Mouse (Mus musculus) layer of hippocampus, adult 8-10 months (tissue): ENCODE data around the gene Frat2. TPM values are rescaled to one million over a fixed set of nuclear protein-coding genes. Genes with fewer than 3 reads are reported as not detected.
A peak's percentile ranks its signal among the peaks of the same experiment; 100 is the strongest.

Experiments
- DNase-seq, 2 experiments: peaks; one replicate each; pipeline ENCODE4 v3.0.0; 2022; ENCODE audit warnings: low spot score in 2 of 2
- total RNA-seq, 4 experiments: library from RNA; stranded (reverse); gene quantifications; 2 replicates each; pipeline ENCODE4 v1.2.4; 2022

Frat2 gene
- total RNA-seq, 4 experiments from 2014 or later: 10.0 to 10.9 (median 10.4) TPM

DNA sequence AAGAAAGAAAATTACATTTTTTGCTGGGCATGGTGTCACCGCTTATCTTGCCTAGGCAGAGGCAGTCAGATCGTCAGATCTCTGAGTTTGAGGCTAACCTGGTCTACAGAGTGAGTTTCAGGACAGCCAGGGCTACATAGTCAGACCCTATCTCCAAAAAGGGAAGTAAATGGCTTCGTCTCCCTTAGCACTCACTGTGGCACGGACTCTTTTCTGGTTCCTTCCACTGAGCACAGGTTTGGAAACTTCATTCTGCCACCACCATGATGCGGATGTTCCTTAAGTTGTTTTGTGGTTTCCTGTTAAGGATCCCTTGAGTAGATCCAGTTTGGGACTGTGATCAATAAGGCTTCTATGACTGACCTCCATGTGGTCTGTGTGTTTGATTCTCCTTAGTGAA is 23.0 kb downstream of the Frat2 start:
- DNase-seq: no peak

DNA sequence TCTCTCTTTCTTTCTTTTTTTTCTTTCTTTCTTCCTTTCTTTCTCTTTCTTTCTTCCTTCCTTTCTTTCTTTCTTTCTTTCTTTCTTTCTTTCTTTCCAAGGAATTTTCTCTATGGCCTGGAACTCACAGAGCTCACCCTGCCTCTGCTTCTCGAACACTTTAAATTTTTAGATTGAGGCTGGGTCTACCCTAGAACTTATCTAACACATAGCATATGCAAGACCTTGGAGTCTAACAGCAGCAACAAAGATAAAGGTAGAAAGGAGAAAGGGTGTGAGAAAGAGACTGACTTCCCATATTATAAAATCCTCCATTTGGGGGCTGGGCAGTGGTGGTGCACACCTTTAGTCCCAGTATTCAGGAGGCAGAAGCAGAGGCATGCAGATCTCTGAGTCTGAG is 25.3 kb downstream of the Frat2 start:
- DNase-seq: no peak

DNA sequence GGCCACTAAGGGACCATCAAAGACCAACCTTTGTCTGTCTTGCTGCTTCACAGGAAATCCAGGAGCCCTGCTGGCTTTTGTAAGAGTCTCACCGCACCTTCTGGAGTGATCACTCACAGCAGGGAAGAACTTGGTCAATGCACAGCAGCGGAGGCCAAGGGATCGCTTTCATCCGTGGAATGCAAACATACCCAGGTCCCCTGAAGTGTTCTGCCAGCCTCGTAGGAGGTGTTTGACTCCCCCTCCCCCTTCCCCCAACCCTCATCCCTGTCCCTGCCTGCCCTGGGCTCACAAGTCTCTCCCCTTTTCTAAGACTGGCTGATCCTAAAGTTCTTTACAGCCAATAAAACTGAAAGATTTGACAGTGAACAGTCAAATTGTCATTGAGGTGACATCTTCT is 26.5 kb downstream of the Frat2 start:
- DNase-seq: no peak

DNA sequence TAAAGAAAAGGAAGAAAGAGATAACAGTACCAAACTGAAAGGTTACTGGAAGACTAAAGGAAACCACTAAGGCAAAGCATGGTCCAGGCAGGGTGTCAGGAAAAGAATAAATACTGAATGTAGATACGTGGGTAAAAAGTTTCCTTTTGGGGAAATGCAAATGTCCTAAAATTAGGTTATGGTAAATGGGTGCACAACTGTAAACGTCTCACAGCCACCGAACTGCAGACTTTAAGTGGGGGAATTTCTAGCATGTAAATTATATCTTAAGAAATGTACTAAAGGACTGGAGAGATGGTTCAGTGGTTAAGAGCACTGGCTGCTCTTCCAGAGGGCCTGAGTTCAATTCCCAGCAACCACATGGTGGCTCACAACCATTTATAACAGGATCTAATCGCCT is 29.2 kb downstream of the Frat2 start:
- DNase-seq: no peak

DNA sequence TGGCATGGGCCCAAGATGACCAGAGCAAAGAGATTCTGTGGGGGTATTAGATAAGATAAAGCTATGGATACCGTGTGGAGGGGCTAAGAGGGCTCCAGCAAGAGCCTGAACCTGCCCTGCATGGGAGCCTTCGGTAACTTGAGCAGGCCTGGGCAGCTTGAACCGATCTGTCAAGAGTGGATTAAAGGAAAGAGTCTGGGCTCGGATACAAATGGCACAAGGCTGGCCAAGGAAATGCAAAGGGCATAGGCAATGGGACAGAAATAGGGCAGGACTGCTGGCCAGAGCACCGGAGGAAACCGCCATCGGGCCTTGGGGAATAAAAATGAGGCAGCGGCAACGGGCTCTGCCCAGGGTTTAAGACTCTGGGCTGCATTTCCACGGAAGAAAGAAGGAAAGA is 30.6 kb downstream of the Frat2 start:
- no peak for DNase-seq

DNA sequence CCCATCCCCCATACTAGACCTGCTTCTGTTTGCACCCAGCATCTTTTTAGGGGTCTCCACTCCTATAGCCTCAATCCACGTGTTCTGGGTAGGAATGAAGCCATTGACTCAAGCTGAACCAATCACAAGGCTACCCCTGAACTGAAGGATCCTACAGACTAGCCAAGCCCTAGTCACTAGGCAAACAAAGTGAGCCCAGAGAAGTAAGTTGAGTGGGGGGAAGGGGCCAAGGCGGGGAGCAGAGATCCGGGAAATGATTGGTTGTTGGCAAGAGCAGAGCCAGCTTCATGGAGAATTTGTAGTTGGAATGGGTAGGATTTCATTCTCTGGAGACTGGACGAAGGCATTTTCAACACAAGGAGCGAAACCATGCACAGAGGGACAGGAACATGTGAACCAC is 31.0 kb downstream of the Frat2 start:
- no peak for DNase-seq

DNA sequence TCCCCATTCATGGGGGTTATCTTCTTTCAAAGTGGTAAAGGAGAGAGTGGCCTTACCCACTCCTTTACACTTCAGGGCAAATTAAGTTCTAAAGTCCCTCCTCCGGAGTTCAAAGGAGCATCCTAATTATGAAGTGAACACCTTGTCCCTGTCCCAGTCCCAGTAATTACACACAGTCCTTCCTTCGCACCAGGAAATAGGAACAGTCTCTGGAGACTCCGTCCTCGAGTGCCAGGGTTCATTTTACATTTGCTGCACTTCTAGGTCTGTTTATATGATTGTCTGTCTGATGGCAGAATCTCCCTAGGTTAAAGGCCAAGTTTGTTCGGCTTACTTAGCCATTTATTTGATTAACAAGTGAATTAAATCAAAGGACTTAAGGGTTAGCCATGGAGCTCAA is 31.5 kb downstream of the Frat2 start:
- DNase-seq: no peak

DNA sequence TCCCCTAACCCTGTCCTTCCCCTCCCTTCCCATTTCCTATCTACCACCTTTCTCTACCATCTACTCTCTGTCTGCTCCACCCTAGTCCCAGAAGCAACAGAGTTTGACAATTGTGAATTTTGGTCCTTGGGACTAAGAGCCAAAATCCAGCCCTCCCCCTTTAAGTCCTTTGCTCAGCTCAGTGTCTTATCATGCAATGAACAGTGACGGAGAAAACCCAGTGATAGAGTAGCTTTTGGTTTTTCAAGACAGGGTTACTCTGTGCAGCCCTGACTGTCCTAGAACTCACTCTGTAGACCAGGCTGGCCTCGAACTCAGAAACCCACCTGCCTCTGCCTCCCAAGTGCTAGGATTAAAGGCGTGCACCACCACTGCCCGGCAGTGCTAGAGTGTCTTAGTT is 34.6 kb downstream of the Frat2 start:
- DNase-seq: no peak

DNA sequence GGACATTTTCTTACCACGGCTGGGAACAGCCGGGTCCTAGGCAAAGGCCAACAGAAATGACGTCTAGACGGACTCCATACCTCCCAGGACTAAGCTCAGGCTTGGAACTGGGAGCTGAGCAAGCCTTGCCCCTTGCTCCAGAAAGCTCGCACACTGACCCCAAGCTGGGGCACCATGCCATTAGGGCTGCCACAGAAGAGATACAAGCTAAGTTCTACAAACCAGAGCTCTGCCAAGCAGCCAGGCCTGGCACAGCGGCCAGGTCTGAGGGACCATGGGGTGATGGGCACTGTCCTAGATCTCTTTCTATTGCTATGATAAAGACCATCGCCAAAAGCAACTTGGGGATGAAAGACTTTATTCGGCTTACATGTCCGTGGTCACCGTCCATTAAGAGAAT is 35.4 kb downstream of the Frat2 start:
- DNase-seq: no peak

DNA sequence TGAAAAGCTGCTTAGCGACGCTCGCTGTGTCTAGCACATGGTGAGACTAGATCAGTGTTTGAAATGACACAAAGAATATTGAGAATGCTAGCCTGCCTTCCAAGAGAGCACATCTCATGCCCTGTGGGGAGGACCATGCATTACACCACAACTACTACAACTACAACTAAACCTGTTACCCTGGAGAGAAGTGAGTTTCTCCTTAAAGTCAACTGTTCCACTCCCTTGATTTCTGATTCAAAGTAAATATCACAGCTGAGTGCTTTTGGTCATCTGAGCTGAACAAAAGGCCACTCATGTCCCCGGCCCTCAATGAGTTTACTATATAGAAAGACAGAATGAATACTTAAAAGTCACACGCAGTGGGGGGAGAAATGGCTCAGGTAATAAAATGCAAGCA is 37.9 kb downstream of the Frat2 start:
- DNase-seq: no peak

DNA sequence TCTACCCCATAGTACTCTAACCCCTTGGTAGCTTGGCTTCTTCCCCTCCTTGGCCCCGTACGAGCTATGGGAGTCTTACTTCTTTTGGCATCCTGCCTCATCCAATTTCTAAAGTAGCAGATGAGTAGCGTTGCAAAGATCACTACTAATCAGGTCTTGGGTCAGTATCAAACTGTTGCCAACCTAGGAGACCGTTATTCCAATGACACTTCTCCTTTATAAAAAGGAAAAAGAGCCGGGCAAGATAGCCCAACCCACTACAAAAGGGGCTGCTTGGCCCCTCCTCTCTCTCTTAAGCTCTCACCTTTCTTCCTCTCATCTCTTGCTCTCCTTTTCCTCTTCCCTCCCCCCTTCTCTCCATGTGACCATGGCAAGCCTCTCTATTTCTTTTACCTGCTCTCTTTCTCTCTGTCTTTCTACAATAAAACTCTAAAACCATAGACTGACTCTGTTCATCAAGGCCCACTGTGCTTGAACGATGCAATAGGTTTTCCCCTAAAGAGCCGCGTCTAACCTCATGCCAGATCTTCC is 39.8 kb downstream of the Frat2 start:
- DNase-seq: no peak

DNA sequence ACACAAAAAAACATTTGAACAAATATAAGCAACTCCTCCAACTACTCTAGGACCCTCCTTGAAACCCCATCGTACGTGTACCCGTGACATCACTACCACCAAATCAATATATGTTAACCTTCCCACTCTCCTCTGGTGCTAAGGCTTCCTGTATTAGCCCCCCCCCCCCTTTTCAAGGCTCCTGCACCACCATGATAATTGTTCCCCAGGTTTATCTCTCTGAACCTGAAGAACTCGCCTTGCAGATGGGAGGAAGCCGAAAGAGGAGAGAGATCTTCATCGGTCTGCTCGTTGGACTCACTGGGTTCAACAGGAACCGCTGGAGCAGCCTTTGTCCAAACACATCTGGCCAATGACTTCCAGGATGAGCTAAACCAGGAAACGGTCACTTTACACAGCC is 40.4 kb downstream of the Frat2 start:
- no peak for DNase-seq

DNA sequence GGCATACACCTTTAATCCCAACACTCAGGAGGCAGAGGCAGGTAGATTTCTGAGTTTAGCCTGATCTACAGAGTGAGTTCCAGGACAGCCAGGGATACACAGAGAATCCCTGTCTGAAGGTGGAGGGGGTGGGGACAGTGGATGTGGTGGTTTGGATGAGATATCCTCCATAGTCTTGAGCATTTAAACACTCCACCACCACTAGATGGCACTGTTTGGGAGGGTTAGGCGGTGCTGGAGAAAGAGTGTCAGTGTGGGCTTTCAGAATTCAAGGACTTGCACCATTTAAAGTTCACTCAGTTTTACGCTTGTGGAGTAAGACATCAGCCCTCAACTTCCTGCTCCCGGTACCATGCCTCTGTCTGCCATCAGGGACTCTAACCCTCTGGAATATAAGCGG is 42.1 kb downstream of the Frat2 start:
- no peak for DNase-seq

DNA sequence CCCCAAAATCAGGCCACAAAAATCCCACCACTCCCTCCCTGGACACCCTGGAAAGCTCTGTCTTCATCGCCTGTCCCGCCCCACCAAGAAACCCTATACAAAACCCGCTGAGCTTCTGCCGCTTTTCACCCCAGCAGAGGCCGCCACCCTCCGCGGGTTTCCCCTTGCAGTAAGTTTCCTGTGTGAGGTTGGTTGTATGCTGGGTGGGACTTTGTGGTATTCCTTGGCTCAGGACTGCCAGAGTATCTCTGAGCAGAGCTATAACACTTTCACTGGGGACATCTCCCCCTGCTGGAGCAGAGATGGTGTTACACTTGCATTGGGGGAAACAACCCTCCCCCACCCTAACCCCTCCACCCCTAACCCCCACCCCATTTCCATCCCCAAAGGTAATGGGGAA is 44.6 kb downstream of the Frat2 start:
- no peak for DNase-seq

DNA sequence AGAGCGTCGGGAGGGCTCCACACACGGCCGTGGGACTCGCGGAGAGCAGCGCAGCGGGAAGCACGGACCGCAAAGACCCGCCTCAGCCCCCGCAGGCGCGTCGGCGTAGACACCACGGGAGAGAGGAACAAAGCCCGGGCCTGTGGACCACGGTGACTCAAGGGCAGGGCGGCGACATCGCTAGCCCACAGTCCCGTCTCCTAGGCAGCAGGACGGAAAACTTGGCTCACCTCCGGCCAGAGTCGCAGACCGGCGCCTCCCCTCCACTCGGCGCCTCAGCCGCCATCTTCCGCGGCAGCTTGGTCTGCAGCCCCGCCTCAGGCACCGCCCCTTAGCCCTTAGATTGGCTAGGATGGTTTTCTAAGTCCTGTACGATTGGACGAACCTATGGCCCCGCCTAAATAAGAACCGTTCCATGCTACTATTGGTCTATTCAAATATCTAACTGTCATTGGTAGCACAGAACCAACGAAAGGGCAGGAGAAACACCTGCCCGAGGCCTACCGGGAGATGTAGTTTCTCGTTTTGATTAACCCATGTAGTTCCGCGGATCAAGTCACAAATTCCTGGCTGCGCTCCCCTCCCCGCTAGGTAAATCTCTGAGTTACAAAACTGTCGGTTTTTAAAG is 46.1 kb downstream of the Frat2 start, which contains the start of gene Arhgap19:
Arhgap19 (minus strand) TSS at position 306 of the 628 bp plus-strand sequence.
- peak; percentile 91 to 93 for DNase-seq

DNA sequence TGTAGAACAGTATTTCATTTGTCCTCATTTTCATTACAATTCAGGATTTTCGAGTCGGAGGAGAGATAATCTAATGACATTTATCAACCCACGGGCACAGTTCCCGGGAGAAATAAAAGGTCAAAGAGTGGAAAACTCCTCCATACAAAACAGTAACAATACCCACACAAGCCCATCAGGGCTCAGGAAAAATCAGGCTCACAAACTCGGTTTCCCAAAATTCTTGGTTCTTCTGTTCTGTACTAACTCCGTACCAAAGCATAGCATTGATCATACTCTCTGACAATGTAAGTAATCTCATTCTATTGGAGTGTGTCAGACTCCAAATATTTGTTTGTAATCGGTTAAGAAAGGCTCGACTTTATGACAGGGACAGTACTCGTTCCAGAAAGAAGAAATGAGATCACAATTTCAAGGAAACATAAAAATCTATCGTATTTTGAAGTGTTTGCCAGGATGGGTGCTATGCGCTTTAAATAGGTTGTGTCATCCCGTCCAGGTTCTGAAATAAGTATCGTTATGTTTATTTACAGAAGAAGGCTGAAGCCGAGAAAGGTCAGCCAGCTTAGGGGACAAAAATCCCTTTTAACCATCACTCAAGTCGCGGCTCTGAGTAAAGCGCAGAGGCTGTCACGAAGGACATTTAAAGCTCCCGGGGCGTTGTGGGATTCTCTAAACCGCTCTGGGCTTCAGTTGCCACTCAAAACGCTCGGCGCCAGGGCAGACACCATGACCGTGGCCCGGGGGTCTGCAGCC is 46.8 kb downstream of the Frat2 start:
- no peak for DNase-seq

DNA sequence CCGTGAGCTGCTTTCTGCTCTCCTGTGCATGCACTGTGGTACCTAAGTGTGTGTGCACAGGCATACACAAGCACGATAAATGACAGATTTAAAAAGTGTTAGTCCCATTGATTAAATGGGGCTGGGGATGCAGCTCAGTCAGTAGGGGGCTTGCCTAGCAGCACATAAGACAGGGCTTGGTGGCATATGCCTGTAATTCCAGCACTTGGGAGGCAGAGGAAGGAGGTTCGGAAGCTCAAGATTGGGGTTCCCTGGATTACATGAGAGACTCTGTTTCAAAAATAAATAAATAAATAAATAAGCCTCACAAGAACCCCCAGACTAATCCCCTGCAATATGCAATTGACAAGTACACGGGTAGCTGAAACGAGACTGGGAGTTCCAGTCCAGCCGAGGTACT is 47.5 kb downstream of the Frat2 start:
- no peak for DNase-seq

DNA sequence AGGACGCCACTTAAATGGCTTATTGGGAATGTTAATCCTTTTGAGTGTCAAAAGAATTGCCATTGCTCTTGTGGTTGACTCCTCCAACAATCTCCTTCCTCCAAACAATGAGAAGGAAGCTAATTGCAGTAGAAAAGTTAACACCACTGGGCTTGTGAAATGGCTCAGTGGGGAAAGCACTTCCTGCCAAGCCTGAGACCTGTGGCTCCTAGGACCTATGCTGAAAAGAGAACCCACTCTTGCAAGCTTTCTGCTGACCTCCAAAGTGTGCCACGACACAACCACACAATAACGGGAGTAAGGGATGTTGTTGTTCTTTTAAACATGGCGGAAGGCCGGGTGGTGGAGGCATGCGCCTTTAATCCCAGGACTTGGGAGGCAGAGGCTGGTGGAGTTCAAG is 50.4 kb downstream of the Frat2 start:
- DNase-seq: no peak

DNA sequence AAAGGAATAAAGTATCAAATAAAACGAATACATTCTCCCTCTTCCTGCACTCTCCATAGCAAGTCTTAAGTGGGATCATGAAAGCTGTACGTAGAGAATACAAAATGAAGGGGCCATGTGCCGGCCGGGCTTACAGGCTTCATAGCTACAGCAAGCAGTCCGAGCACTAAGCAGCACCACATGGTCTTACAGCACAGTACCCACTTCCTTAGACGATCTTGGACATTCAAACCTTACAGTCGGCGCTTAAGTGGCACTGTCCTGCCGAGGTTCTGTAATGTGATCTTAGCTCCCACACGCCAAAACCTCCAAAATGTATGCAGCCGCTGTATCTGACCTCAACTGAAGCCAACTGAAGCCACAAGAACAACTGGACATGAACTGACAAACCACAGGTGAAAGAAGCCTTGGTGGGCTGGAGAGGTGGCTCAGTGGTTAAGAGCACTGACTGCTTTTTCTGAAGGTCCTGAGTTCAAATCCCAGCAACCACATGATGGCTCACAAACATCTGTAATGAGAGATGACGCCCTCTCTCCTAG is 51.1 kb downstream of the Frat2 start:
- DNase-seq: no peak

DNA sequence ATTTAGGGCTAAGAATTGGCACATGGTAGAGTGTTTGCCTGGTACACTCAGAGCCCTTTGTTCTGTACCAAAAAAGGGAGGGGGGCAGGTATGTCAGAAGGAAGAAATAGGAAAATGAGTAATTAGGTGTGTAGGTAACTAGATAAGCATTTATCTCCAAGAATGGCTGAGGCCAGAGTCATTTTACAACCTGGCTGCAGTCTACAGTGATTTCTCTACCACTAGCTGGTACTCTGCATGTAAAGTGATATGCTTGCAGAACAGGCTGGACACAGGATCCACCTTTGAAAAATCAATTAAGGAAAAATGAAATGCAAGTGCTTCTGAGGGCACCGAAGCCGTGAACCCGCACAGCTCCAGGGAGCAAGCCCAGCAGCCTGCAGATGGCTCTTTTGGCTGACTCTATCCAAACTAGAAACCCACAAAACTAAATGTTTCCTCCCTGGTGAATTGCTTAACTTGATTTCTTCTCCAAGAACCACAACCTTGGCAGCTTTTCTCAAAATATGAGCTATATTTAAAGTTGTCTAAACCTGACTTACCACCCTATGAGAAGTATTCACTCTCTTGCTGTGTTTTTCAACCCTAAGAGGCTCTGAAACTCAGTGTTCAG is 51.7 kb downstream of the Frat2 start:
- DNase-seq: no peak
